Mouse (Mus musculus) ES-E14 (cell line): ENCODE measurements at regions not wholly inside any gene's neighbourhood (a gene's known extent, or its start where the extent isn't known, plus 50 kb on each side); places are given as distances from the start of the nearest gene placed in this dataset.

Experiments used
- MAFK ChIP-seq: IDR thresholded peaks from 2 replicates; pipeline ENCODE4 v1.6.1; 2014; ENCODE audit warnings: mild to moderate bottlenecking, low read depth, low read length, inconsistent platforms; ENCODE audit not compliant: insufficient read depth
- ZC3H11A ChIP-seq: IDR thresholded peaks from 2 replicates; pipeline ENCODE4 v1.6.1; 2012; ENCODE audit warnings: low read depth, mild to moderate bottlenecking, inconsistent platforms, low read length, borderline replicate concordance

- no peak for TF ChIP-seq MAFK
- no peak for TF ChIP-seq ZC3H11A
Measured at GRCm38 (mm10) chr13:99038198-99039062, 54.1 kb upstream of the 1700024P04Rik start.
